20 mouse cellular contexts compared by ENCODE assay signal in the genomic region with DNA sequence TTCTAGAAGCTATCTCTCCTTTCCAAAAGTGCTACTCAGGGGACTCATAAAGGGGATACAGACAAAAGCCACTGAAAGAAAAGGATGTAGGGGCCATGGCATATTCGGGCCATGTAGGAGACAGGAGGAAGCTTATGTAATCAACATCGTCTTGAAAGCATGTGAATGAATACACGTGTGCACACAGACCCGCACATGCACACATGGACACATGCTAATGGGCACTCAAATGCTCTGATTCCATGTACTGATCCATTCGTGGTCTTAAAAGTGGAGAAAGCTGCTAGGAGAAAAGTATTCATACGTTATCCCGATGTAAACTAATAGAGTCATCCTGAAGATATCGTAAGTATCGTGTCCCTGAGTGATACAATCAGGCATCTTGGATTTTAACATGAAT.
"Had no signal": no experiment of that assay in that cellular context is flagged by ENCODE, and none has a peak within 500 bp of the region (broad histone marks: within the 10 kb centered on the region; RNA-seq: fewer than 3 reads in every experiment).

No protein-coding gene starts in this region.

- H3K36me3 ChIP-seq: limb, embryonic 10.5 days; limb, embryonic 13.5 days; liver, embryonic 12.5 days; liver, embryonic 15.5 days; lung, embryonic 15.5 days; midbrain, embryonic 10.5 days; midbrain, embryonic 13.5 days; neural tube, embryonic 13.5 days had no signal

- ATAC-seq: liver, embryonic 12.5 days; midbrain, embryonic 13.5 days; midbrain, embryonic 16.5 days had no signal

- H3K9me3 ChIP-seq: limb, embryonic 10.5 days; limb, embryonic 13.5 days; liver, embryonic 12.5 days; liver, embryonic 15.5 days; lung, embryonic 15.5 days had no signal

- H3K9ac ChIP-seq: limb, embryonic 13.5 days; liver, embryonic 12.5 days; liver, embryonic 15.5 days; lung, embryonic 15.5 days; midbrain, embryonic 13.5 days; neural tube, embryonic 13.5 days had no signal

- H3K27ac ChIP-seq: limb, embryonic 10.5 days; limb, embryonic 13.5 days; liver, embryonic 12.5 days; liver, embryonic 15.5 days; lung, embryonic 15.5 days; midbrain, embryonic 10.5 days; midbrain, embryonic 13.5 days; neural tube, embryonic 13.5 days; stomach, postnatal 0 days had no signal

- H3K27me3 ChIP-seq: limb, embryonic 13.5 days; liver, embryonic 12.5 days; liver, embryonic 15.5 days; lung, embryonic 15.5 days; megakaryocyte, embryonic 14.5 days; midbrain, embryonic 13.5 days; neural tube, embryonic 13.5 days had no signal

- H3K4me2 ChIP-seq: limb, embryonic 13.5 days; liver, embryonic 12.5 days; liver, embryonic 15.5 days; lung, embryonic 15.5 days; midbrain, embryonic 13.5 days; neural tube, embryonic 13.5 days had no signal

- H3K4me3 ChIP-seq: limb, embryonic 10.5 days; limb, embryonic 13.5 days; liver, embryonic 12.5 days; liver, embryonic 15.5 days; lung, embryonic 15.5 days; megakaryocyte, embryonic 14.5 days; midbrain, embryonic 10.5 days; midbrain, embryonic 13.5 days; myocyte; neural tube, embryonic 13.5 days had no signal

- DNase-seq: kidney, adult 8-10 months; liver; lung, adult 18-20 months; lung, postnatal 10 days; lung, postnatal 36 days; thymus, adult 2 months; thymus, postnatal 14 days; thymus, postnatal 4 days had no signal

- H3K4me1 ChIP-seq: limb, embryonic 10.5 days; limb, embryonic 13.5 days; liver, embryonic 12.5 days; liver, embryonic 15.5 days; lung, embryonic 15.5 days; megakaryocyte, embryonic 14.5 days; midbrain, embryonic 10.5 days; midbrain, embryonic 13.5 days; neural tube, embryonic 13.5 days had no signal
